Mouse (Mus musculus) myocyte (in vitro differentiated cells): ENCODE data around the gene Ptprm.

Experiments
- CEBPB ChIP-seq: IDR thresholded peaks from 2 replicates; pipeline ENCODE4 v1.6.1; 2011; ENCODE audit warnings: mild to moderate bottlenecking, moderate library complexity; ENCODE audit not compliant: poor library complexity, insufficient read depth, severe bottlenecking
- E2F4 ChIP-seq: IDR thresholded peaks from one replicate; pipeline ENCODE4 v1.6.1; 2011; ENCODE audit warnings: mild to moderate bottlenecking, control low read depth, moderate library complexity; ENCODE audit not compliant: insufficient read depth
- MAX ChIP-seq: IDR thresholded peaks from one replicate; pipeline ENCODE4 v1.6.1; 2011; ENCODE audit warnings: low read depth, mild to moderate bottlenecking, control low read depth
- MYOD1 ChIP-seq, 3 experiments: IDR thresholded peaks; one replicate each; pipeline ENCODE4 v1.6.1; 2011; ENCODE audit warnings: control low read depth in 2 of 3, low read depth in 2 of 3, mild to moderate bottlenecking in 2 of 3, moderate library complexity in 1 of 3; ENCODE audit not compliant: insufficient read length in 2 of 3, control insufficient read depth in 1 of 3
- POLR2A ChIP-seq: IDR thresholded peaks from one replicate; pipeline ENCODE4 v1.6.1; 2011; ENCODE audit warnings: low read depth, mild to moderate bottlenecking, control low read depth, moderate library complexity; ENCODE audit not compliant: insufficient read length
- POLR2AphosphoS2 ChIP-seq: IDR thresholded peaks from one replicate; pipeline ENCODE4 v1.6.1; 2011; ENCODE audit warnings: low read depth, control low read depth; ENCODE audit not compliant: insufficient read length
- REST ChIP-seq: IDR thresholded peaks from one replicate; pipeline ENCODE4 v1.6.1; 2011; ENCODE audit warnings: mild to moderate bottlenecking, control low read depth, moderate library complexity; ENCODE audit not compliant: insufficient read depth, insufficient read length
- SRF ChIP-seq: IDR thresholded peaks from one replicate; pipeline ENCODE4 v1.6.1; 2011; ENCODE audit warnings: low read depth; ENCODE audit not compliant: control insufficient read depth, insufficient read length
- TCF12 ChIP-seq: IDR thresholded peaks from one replicate; pipeline ENCODE4 v1.6.1; 2011; ENCODE audit warnings: mild to moderate bottlenecking, control low read depth; ENCODE audit not compliant: poor library complexity, insufficient read depth, severe bottlenecking
- USF1 ChIP-seq: IDR thresholded peaks from one replicate; pipeline ENCODE4 v1.6.1; 2011; ENCODE audit warnings: low read depth, mild to moderate bottlenecking, control low read depth, moderate library complexity

GRCm38 (mm10) chr17:67343471-67343870, 10.8 kb downstream of the Ptprm start:
- TF ChIP-seq MYOD1 (IDR thresholded peaks at IDR 0.05; ENCODE audit: control insufficient read depth in 1 of 3, insufficient read length in 2 of 3, low read depth in 2 of 3), result no peak
- no peak for TF ChIP-seq POLR2A
- no peak for TF ChIP-seq SRF
- TF ChIP-seq MAX, result no peak
- TF ChIP-seq CEBPB, result no peak
- TF ChIP-seq POLR2AphosphoS2, result no peak
- TF ChIP-seq E2F4, result no peak
- TF ChIP-seq USF1, result no peak
- TF ChIP-seq TCF12, result no peak
- TF ChIP-seq REST, result no peak
